Mouse (Mus musculus) ES-E14 (cell line): ENCODE data around the gene Defb45.

Source experiments
- HCFC1 ChIP-seq: IDR thresholded peaks from 2 replicates; pipeline ENCODE4 v1.6.1; 2012; ENCODE audit warnings: low read length, inconsistent platforms, borderline replicate concordance; ENCODE audit not compliant: insufficient read depth
- MAFK ChIP-seq: IDR thresholded peaks from 2 replicates; pipeline ENCODE4 v1.6.1; 2014; ENCODE audit warnings: mild to moderate bottlenecking, low read depth, low read length, inconsistent platforms; ENCODE audit not compliant: insufficient read depth

DNA sequence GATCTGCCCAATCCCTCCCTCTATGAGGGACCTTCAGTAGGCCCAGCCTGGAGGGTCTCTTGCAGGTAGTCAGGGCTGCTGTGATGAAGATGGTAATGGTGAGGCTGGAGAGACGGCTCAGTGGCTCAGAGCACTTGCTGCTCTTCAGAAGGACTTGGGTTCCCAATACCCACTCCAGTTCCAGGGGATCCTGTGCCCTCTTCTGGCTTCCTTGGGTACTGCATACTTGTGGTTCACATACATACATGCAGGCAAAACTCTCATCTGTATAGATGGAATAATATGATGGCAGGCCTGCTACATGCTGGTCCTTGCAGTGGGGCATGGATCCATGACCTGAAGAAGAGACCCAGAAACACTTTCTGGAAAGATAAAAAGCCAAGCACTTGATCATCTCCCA, 9.5 kb upstream of the Defb45 start:
- TF ChIP-seq MAFK (no peak), HCFC1 (no peak)
